Mouse (Mus musculus) layer of hippocampus, postnatal 10 days (tissue): ENCODE data around the gene Stum. TPM values are rescaled to one million over a fixed set of nuclear protein-coding genes. Genes with fewer than 3 reads are reported as not detected.

Source experiments
- DNase-seq, 2 experiments: peaks; one replicate each; pipeline ENCODE4 v3.0.0; 2021; ENCODE audit warnings: low spot score in 2 of 2
- total RNA-seq, 2 experiments: library from RNA; stranded (reverse); gene quantifications; 2 replicates each; pipeline ENCODE4 v1.2.3; 2021

Stum gene
- total RNA-seq, 2 experiments from 2014 or later, result 192 to 204 TPM

GRCm38 (mm10) chr1:180500218-180500617, 16.9 kb upstream of the Stum start:
- DNase-seq, result no peak

GRCm38 (mm10) chr1:180499766-180500165, 16.5 kb upstream of the Stum start:
- no peak for DNase-seq

- no peak for DNase-seq
Measured at GRCm38 (mm10) chr1:180492777-180493176, 9.5 kb upstream of the Stum start.

GRCm38 (mm10) chr1:180485346-180485745, 2.0 kb upstream of the Stum start:
- DNase-seq, result no peak

GRCm38 (mm10) chr1:180482840-180483398, 385 bp downstream of the Stum start:
- DNase-seq, result no peak

GRCm38 (mm10) chr1:180481956-180482355, 1.3 kb downstream of the Stum start:
- DNase-seq, result no peak

GRCm38 (mm10) chr1:180481331-180481730, 2.0 kb downstream of the Stum start:
- DNase-seq, result no peak

GRCm38 (mm10) chr1:180480325-180480724, 3.0 kb downstream of the Stum start:
- no peak for DNase-seq

GRCm38 (mm10) chr1:180473566-180473965, 9.7 kb downstream of the Stum start:
- DNase-seq, result no peak

GRCm38 (mm10) chr1:180468004-180468403, 15.3 kb downstream of the Stum start:
- DNase-seq, result no peak

- DNase-seq, result peak in 1 of 2 experiments; percentile 12
Measured at GRCm38 (mm10) chr1:180465620-180466019, 17.7 kb downstream of the Stum start.

GRCm38 (mm10) chr1:180464357-180464756, 18.9 kb downstream of the Stum start:
- no peak for DNase-seq

- DNase-seq, result no peak
Measured at GRCm38 (mm10) chr1:180462983-180463475, 20.3 kb downstream of the Stum start.

- peak in 1 of 2 experiments; percentile 46 for DNase-seq
Measured at GRCm38 (mm10) chr1:180462396-180462795, 20.9 kb downstream of the Stum start.

GRCm38 (mm10) chr1:180460721-180461120, 22.6 kb downstream of the Stum start:
- no peak for DNase-seq

GRCm38 (mm10) chr1:180458680-180459079, 24.6 kb downstream of the Stum start:
- DNase-seq, result no peak

- no peak for DNase-seq
Measured at GRCm38 (mm10) chr1:180458274-180458673, 25.0 kb downstream of the Stum start.

GRCm38 (mm10) chr1:180449641-180450040, 33.7 kb downstream of the Stum start:
- DNase-seq, result peak in 1 of 2 experiments; percentile 12

- no peak for DNase-seq
Measured at GRCm38 (mm10) chr1:180444411-180444810, 38.9 kb downstream of the Stum start.

GRCm38 (mm10) chr1:180439496-180439895, 43.8 kb downstream of the Stum start:
- no peak for DNase-seq

GRCm38 (mm10) chr1:180434925-180435324, 48.4 kb downstream of the Stum start:
- no peak for DNase-seq

GRCm38 (mm10) chr1:180433796-180434566, 49.3 kb downstream of the Stum start:
- peak; percentile 70 to 75 for DNase-seq

GRCm38 (mm10) chr1:180433098-180433538, 50.2 kb downstream of the Stum start:
- DNase-seq, result peak; percentile 31 to 46
